Mouse (Mus musculus) central nervous system, embryonic 14 days (tissue): Measurements from ENCODE around the gene Pla2g4f. TPM values are rescaled to one million over a fixed set of nuclear protein-coding genes. Genes with fewer than 3 reads are reported as not detected.

Experiments used
- polyA plus RNA-seq: library from polyadenylated mRNA; depleted of rRNA; stranded (reverse); fragments of >200 nt; gene quantifications from 2 replicates; pipeline ENCODE4 v1.2.3, GENCODE M21; 2012; rRNA removed

The Pla2g4f gene
- 0.04 and 0.18 TPM in 2 replicates for polyA plus RNA-seq

GRCm38 (mm10) chr2:120313976-120314375, at the start of gene Pla2g4f:
Pla2g4f (minus strand) TSS chr2:120314165.

DNA sequence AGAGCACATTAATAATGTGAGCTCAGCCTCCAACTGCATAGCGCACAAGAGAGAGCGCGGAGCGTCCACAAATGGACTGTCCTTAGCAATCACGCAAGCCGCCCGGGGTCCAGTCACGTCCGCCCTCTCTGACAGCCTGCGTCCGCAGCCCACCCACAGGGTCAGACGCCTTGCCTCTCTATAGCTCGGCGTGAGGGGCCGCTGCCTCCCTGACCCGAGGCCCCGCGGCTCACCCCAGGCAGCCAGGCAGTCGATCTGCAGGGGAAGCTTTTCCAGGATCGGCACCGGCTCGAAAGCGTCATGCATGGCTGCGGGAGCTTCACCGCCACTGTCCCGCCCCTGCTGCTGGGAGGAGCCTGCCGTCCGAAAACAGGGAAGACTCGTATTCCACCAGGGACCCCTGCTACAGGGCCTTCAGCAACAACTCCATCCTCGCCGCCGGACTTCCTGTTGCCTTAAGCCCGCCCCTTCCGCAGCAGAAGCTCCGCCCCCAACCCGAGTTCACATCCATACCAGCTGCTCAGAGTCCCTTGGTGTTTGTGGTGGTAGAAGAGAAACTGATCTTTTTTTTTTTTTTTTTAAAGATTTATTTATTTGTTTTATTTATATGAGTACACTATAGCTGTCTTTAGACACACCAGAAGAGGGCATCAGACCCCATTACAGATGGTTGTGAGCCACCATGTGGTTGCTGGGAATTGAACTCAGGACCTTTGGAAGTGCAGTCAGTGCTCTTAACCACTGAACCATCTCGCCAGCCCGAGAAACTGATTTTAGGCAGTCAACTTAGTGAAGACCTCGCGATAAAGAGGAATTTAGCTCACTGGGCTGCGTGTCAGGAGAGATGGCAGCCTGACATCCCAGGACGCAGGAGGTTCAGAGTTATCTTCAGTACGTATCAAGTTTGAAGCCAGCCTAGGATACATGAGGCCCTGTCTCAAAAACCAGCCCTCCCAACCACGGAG, 39.0 kb upstream of the Pla2g4f start, which contains the start of gene Vps39:
Vps39 (minus strand) TSS at position 456 of the 965 bp plus-strand sequence.

DNA sequence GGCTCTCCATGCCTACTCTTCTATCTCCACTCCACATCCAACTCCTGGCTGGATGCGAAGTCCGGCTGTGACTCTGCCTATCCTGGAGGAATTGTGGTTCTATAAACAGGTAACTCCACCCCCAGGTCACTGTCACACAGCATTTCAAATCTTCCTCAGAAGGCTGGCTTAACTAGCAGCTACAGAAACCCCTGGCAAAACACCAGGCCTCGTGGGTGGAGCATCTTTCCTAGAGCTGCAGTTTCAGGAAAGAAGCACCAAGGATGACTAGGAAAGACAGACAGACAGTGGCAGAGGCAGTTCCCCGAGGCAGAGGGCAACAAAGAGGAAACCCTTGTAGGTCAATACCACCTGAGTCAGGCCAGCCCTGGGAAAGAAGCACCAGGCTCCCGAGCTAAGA, 25.0 kb downstream of the Pla2g4f start, which contains the start of gene Pla2g4d:
Pla2g4d (minus strand) TSS at position 203 of the 400 bp plus-strand sequence.

Other genes with a start within 250 kb of the Pla2g4f start
- 7.3 and 8.6 TPM in 2 replicates for gene Ehd4, start 159.6 kb downstream of the Pla2g4f start, polyA plus RNA-seq
- gene Pla2g4e, start 68.8 kb downstream of the Pla2g4f start, polyA plus RNA-seq = 3.3 and 3.5 TPM in 2 replicates
- gene Pla2g4d, start 25.0 kb downstream of the Pla2g4f start, polyA plus RNA-seq = 0.04 TPM in 1 of 2 replicates, not detected in the other
- 52.5 and 57.6 TPM in 2 replicates for gene Vps39, start 39.0 kb upstream of the Pla2g4f start, polyA plus RNA-seq
- 7.8 and 8.0 TPM in 2 replicates for gene Ganc, start 89.7 kb upstream of the Pla2g4f start, polyA plus RNA-seq
- 20.4 and 20.5 TPM in 2 replicates for gene Tmem87a, start 89.9 kb upstream of the Pla2g4f start, polyA plus RNA-seq
- 1.1 and 2.1 TPM in 2 replicates for gene Capn3, start 141.9 kb upstream of the Pla2g4f start, polyA plus RNA-seq
- 43.1 and 44.4 TPM in 2 replicates for gene Zfp106, start 249.7 kb upstream of the Pla2g4f start, polyA plus RNA-seq